Mouse (Mus musculus): ENCODE data around the gene Zfp94.

Zfp94 gene

DNA sequence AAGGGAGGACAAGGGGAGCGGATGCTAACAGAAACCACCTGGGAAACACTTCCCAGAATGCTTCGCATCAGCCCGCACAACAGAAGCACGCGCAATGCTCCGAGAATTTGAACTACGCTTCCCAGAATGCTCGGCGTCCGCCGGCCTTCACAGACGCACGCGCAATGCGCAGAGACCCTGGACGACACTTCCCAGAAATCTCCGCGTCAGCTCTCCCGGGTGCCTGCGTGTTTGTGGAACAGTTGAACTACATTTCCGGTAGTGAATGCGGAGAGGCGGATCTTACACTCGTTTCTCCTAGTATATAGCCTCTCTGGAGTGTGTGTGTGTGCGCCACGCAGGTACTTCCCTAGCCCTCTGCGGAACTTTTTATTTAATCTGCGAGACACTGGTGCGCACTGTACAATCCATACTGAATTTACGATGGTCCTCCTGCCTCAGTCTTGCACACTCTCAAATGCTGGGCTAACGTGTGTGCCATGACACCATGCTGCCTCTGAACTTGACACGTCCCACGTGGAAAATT lies at the start of gene Zfp94:
Zfp94 (minus strand) TSS at position 100 of the 526 bp plus-strand sequence.
- peak; percentile 97 to 98 for DNase-seq

DNA sequence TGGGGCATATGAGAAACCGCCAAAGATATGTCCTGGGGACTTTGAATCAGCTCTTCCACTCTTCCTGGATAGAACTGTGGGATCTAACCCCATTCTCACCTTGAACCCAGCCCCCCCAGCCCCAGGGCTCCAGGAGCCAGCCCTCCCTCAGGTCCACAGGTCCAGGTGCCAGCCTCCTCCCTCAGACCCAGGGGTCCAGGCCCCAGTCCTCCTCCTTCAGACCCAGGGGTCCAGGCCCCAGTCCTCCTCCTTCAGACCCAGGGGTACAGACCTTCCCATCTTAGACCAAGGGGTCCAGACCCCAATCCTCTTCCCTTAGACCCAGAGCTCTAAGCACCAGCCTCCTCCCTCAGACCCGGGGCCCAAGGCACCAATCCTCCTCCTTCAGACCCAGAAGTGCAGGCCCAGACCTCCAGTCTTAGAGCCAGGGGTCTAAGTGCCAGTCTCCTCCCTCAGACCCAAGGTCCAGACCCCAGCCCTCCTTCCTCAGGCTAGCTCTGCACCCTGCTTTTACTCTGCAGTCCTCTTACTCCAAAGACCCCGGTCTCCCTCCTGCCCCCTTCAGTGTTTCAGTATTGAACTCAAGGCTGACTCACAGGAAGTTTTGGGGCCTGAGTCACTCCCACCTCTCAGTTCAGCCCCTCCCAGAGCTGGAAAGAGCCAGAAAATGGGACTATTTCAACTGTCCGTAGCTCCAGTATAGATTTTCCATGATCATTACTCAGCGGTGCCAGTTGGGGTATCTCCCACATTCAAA lies 49.0 kb upstream of the Zfp94 start:
- DNase-seq = no peak

DNA sequence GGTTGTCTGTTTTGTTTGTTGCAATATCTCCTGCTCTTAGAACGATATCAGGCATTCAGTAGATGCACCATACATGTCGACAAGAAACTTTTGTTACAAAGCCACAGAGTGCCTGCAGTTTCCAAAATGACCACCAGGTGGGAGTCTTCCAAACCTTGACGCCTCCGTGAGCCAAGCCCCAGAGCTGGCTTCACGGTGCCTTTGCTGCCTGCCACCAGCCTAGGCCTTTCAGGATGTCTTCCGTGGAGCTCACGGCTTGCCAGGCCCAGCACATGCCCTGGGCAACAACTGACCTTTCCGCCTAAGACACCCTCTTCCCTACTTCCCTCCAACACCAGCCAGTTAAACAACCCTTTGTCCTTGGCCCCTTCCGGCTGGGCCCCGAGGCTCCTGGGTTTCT lies 48.4 kb upstream of the Zfp94 start:
- DNase-seq = peak; percentile 81 to 87

DNA sequence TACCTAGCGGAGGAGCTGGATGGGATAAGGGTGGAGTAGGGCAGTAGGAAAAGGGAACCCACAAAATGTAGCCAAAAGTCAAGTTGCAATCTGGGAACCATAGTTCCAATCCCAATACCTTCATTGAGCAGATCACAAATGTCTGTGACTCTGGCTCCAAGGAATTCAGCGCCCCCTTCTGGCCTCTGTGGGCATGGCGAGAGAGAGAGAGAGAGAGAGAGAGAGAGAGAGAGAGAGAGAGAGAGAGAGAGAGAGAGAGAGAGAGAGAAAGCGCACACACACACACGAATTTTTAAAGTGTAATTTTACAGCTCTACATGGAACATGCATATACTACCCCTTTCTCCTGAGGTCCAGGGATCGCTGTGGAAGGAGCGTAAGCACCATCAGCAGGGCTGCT lies 46.8 kb upstream of the Zfp94 start:
- no peak for DNase-seq

DNA sequence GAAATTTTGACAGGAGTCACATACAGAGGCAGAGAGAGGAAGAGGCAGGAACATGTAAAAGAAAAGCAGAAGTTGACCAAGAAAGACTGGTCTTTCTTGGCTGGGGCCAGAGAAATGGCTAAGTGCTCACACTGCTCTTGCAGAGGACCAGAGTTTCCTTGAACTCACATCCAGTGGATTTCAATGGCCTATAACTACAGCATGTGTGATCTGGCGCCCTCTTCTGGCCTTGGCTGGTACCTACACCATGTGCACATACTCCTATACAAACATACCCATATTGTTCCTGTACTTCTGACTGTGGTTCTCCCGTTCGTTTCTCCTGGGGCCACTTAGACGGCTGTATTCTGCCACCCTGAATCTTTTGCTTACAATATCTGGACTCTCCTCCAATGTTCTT lies 44.5 kb upstream of the Zfp94 start:
- no peak for DNase-seq

DNA sequence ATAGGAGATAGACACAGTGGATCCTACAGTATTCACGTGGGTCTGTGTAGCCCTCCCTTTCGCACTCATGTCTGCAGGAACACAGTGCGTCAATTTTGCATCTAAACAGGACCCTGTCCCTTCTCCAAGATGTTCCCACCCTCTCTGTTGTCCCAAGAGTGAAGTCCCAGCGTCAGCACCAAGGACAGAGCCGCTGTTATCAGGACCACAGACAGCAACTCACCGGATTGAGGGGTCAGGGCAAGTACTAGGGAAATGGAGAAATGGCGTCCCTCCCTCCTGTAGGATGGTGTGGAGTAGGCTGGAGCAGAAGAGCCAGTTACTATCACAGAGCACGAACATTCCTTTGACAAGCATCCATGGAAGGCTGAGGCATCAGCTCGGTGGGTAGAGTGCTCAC lies 42.8 kb upstream of the Zfp94 start:
- DNase-seq = no peak

DNA sequence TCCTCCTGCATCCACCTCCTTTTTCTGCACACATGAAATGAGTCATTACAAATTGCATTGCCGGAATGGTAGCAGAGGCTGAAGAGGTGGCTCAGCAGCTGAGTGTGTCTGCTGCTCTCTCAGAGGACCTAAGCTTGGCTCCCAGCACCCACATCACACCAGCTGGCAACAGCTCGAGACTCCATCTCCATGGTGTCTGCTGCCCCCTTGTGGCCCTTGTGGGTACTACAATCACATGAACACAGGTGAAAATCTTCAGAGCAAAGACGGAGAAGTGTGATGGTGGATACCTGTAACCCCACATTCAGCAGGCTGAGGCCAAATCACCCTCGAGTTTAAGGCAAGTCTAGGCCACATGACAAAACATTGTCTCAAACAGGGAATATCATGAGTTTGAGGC lies 41.4 kb upstream of the Zfp94 start:
- DNase-seq = no peak

DNA sequence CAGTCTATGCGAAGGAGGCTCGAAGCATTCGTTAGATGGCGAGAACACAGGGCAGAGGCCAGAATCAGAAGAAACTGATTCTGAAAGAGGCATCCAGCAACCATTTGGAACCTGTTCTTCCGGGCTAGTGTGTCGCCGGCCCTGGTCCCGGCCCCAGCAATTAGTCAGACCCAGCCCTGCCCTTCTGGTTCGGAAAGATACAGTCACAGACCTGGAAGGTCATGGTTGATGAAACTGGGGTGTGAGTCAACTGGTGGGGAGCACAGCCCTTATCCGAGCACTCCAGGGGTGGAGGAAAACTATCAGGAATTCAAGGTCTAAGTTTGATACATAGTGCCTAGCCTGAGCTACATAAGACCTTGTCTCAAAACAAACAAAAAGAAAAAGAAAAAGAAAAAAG lies 39.6 kb upstream of the Zfp94 start:
- no peak for DNase-seq

DNA sequence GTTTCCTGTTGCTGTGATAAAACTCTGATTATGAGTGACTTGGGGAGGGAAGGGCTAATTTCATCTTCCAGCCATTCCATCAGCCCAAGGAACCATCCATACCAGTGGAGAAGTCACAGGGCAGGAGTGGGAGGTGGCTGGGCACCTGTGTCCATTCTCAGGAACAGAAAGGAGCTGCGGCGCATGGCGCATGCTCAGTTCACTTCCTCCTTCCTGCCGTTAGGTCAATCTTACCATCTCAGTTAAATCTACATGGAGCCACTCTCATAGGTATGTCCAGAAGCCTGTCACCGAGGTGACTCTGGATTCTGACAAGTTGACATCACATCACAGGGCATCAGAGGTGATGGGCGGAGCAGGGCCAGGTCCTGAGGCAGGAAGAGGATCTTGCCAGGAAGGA lies 39.2 kb upstream of the Zfp94 start:
- no peak for DNase-seq

DNA sequence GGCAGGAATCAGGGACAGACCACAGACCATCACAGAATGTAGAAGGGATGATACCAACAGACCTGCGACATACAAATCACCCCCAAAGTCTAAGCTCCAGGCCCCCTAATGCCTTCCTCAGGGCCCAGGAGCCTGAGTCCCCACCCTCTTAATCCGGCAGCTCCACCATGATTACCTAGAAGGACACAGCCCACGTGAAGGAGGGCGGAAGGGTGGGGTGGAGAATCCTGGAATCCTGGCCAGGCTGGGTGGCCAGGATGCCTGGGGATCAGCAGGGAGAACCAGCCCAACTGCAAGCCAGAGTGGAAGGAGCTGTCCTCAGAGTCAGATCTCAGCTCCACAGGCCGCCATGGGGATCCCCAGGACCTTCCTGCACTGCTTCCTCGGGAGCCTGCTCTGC lies 32.4 kb upstream of the Zfp94 start, which contains the start of gene Lypd5:
Lypd5 (plus strand) TSS at position 301 of the 400 bp plus-strand sequence.
- DNase-seq = no peak

DNA sequence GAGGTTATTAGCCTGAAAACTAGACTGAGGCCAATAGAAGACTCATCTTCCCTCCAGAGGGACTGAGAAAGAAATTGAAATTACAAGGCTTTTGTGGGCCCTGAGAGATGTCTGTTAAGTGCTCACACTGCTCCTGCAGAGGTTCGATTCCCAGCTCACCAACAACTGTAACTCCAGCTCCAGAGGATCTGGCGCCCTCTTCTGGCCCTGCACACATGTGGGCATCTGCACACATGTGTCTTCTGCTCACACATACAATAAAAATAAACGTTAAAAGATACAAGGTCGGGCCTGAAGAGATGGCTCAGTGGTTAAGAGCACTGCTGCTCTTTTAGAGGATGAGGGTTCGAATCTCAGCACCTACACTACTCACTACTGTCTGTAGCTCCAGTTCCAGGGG lies 30.0 kb upstream of the Zfp94 start:
- DNase-seq = no peak

DNA sequence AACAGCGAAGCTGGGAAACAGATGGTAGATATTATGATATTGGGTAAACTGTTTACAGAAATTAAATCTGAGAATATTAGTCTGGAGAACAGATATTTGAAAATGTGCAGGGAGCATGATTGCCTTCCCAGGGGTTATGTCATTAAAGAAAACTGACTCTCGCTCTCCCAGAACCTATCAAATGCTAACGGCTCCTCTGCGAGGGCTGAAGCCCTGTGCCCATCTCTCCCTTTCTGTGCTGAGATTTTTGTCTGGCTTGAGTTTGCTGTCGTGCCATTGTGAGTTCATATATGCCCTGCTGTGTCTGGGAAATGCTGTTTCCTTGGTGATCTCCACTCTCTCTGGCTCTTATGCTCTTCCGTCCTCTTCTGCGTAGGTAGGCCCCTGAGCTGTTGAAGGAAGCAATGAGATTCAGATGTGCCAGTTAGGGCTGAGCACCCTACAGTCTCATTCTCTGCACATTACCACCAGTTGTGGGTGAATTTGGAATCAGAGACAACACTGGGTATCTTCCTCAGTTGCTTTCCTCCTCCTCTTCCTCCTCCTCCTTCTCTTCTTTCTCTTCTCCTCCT lies 27.3 kb upstream of the Zfp94 start:
- DNase-seq = no peak

DNA sequence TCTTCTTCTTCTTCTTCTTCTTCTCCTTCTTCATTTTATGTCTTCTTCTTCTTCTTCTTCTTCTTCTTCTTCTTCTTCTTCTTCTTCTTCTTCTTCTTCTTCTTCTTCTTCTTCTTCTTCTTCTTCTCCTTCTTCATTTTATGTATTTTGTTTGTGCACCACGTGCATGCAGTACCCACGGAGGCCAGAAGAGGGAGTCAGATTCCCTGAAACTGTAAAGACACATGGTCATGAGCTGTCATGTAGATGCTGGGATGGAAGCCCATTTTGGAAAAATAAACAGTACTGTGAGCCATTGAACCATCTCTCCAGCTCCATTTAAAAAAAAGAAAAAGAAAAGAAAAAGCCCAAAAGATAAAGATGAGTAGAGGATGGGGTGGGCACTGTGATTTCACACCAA lies 21.8 kb upstream of the Zfp94 start:
- DNase-seq = no peak

DNA sequence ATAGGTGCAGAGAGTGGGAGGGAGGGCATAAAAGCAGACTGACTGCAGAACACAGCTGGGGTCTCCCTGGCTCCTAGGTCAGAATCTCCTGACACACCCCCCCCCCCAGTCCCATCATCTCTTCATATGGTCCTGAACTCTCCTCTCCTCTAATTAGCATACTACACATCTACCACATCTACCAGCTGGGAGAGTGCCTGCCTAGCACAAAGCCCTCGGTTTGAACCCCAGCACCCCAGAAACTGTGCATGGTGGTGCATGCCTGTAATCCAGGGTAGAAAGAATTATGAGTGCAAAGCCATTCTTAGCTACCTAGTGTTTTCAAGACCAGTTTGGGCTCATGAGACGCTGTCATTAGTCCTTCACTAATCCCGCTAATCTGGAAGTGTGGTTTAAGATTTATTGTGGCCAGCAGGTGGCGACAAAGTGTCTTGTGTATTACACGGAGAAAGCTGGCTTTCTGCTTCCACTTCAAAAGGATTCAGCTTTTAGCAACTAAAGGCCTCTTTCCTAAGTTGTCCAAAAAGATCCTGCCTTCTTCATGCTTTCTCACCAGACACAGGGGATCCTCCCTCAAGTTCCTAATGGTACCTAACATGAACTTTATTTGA lies 19.3 kb upstream of the Zfp94 start:
- peak; percentile 69 to 75 for DNase-seq

DNA sequence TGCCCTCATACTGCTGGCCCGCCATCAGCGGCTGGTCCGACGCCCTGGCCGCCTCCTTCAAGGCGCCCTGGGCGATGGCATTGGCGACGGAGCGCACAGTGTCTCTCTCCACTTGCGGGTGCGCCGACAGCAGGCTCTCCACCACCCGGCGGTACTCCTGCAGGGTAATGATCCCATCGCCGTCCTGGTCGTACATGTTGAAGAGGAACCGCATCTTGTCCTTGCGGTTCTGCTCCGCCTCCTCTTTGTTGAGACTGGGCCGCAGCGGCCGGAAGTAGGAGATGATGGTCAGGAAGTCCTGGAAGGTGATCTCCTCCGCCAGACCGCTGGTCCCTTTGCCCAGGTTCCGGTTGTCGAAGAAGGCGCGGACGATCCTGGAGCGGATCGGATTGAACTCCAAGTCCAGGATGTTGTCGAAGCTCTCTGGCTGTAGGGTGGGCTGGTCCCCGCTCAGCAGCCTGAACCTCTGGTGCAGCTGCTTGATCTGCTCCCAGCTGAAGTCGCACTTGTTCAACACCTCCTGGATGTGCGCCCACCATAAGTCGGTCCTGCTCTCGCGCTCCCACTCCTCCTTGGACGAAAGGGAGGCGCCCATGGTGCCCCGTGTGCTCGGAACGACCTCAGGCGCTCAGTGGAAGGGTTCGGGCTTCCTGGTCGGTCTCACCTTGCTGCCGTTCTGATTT lies 17.0 kb upstream of the Zfp94 start, which contains the start of gene Tescl:
Tescl (minus strand) TSS at position 633 of the 683 bp plus-strand sequence.
- DNase-seq = peak in 1 of 2 experiments; percentile 16

DNA sequence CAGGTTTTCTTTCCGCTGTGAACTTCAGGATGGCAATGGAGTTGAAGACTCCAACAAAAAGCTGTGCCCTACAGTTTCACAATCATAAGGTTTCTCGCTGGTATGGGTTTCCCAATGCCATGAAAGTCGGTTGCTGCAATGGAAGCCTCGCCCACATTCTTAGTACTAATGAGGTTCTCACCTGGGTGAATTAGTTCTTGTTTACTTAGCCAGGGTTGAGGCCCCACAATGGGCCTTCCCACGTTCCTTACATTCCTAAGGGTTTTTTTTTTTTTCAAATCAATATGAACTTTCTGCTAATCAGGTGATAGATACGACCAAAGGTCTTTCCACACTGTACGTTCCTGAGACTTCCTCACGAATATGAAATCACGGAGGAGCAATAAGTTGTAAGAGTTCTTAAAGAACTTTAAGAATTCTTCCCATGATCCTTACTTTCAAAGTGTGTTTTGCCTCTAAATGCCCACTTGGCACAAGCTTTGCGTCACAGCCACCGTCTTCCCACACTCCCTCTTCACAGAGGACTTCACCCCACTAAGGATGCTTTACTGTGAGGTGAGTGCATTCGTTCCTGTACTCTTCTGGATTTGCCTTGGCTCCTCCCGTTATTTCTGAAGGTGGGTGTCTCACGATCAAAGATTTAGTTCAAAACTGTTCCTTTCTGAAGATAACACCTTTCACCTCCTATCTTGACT lies 11.0 kb upstream of the Zfp94 start:
- no peak for DNase-seq

DNA sequence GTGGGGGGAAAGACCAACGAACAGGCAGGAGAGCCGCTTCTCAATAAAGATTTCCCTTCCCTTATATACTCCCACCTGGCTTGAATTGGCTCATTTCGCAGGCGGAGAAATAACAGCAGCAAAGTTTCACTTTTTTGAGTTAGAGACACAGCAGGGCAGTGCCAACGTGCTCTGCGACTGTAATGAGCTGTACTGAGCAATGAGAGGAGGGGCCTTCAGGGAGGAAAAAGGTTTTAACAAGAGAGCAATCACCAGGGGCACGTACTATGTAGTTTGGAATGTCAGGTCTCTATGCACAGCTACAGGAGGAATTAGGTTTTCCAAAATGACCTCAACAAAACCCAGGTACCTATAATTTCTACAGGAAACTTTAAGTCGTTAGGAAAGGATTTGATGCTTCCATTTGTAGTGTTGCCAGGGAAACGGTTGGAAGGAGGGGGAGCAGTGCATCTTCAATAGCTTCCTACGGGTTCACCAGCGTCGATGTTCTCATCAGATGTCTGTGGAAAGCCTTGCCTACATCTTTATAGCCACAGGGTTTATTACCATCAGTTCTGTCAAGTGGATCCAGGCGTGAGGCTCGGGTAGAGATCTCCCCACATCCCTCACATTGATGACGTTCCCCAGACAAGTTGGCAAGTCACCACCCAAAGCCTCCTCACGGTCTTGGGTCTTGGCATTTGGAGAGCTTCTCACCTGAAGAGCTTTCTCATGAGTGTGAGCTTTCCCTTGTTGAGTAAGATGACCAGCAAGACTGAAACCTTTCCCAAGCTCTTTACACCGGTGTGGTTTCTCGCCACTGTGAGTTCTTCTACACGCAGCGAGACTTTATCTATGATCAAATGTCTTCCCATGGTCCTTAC lies 10.0 kb upstream of the Zfp94 start:
- no peak for DNase-seq

DNA sequence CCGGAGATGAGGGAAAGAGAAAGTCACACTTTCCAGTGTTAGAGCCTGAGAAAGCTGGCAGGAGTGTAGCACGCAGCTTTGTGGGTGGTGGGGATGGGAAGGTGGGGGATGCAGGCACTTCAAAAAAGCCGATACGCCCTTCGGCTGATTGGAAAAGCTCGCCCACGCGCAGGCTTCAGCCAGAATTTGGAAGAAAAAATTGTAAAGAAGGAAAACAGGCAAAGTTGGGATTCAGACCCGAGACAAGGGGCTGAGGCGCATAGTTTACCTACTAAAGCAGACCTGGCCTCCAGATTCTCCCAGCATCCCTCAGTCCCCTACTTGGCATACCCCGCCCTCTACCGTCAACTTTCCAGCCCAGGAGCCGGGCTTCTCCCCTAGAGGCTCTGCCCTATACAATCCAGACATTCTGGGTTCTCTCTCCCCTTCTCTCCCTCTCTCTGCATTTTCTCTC lies 9.2 kb upstream of the Zfp94 start:
- no peak for DNase-seq

DNA sequence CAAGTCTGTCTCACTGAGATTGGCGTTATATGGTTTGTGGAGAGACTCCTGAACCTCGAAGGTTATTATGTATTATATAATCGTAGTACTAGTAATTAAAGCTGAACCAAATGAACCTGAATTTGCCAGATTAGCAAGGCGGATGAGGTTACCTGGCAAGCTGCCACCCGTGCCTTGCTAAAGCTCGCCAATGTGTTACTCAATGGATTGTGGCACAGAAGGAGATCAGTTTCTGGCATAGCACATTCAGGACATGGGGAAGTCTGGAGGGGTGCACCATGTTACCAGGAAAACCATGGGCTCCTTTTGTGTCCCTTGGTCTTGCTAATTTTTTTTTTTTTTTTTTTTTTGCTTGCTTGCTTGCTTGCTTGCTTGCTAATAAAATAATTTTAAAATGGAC lies 8.7 kb upstream of the Zfp94 start:
- DNase-seq = no peak

DNA sequence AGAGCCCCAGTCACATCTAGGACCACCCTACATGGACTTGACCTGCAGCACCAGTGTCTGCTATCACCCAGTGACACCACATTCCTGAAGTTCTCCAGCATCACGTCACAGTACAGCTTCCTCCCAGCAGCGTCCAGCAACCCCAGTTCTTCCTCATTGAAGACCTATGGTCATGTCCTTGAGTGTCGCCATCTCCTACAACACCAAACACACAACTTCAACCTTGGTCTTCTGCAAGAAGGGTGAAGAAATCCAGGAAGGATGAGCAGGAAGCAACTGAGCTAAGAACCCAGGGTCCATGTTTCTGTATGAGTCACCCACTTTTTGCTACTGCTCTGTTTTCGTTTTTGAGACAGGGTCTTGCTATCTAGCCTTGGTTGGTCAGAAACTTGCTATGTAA lies 6.1 kb upstream of the Zfp94 start:
- DNase-seq = no peak

DNA sequence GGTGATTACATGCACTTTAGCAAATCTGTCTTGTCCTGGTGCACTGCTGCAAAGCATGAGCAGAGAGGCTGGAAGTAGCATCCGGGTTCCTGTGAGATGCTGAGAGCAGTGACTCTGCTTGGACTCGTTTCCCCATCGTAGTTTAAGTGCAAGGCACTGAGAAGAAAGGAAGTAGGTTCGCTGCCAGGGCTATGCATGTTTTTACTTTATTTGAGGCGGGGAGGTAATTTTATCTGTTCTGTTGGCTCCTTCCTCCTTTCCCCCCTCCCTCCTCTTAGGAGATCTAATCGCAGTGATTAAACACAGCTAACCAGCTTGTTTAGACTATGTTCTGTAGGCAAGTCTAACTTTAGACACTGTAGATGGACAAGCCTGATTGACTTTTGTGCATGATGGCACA lies 2.5 kb upstream of the Zfp94 start:
- DNase-seq = no peak

Measured in cerebellum, adult 18-20 months (tissue).